Mouse (Mus musculus) intestine, embryonic 15.5 days (tissue): ENCODE measurements around the gene Gm20683. TPM values are rescaled to one million over a fixed set of nuclear protein-coding genes. Genes with fewer than 3 reads are reported as not detected.

ENCODE experiments used
- polyA plus RNA-seq: library from polyadenylated mRNA; unstranded; fragments of >200 nt; fragmentation: Nextera tagmentation; extraction: Ambion mirVana; gene quantifications from 2 replicates; pipeline ENCODE4 v1.2.1, GENCODE M21; 2015

Gm20683 gene
- polyA plus RNA-seq, 1 experiment from 2014 or later = 1.1 TPM

Other genes starting within 250 kb of the Gm20683 start
- gene Gng13, start 124.6 kb downstream of the Gm20683 start, polyA plus RNA-seq = 2.6 and 2.9 TPM in 2 replicates
- 23.5 and 26.8 TPM in 2 replicates for gene Chtf18, start 114.3 kb downstream of the Gm20683 start, polyA plus RNA-seq
- gene Rpusd1, start 114.1 kb downstream of the Gm20683 start, polyA plus RNA-seq = 16.4 and 17.0 TPM in 2 replicates
- gene Mslnl, start 105.7 kb downstream of the Gm20683 start, polyA plus RNA-seq = 0.06 TPM in 1 of 2 replicates, not detected in the other
- 21.6 and 22.1 TPM in 2 replicates for gene Msln, start 87.4 kb downstream of the Gm20683 start, polyA plus RNA-seq
- gene Narfl, start 68.0 kb downstream of the Gm20683 start, polyA plus RNA-seq = 29.0 and 31.5 TPM in 2 replicates
- gene Haghl, start 56.1 kb downstream of the Gm20683 start, polyA plus RNA-seq = 37.9 and 41.5 TPM in 2 replicates
- gene Ccdc78, start 55.2 kb downstream of the Gm20683 start, polyA plus RNA-seq = 0.15 and 0.40 TPM in 2 replicates
- gene Fam173a, start 48.9 kb downstream of the Gm20683 start, polyA plus RNA-seq = 82.5 and 101 TPM in 2 replicates
- gene AC134908.4, start 46.1 kb downstream of the Gm20683 start, polyA plus RNA-seq = not detected in 2 replicates
- gene Metrn, start 44.6 kb downstream of the Gm20683 start, polyA plus RNA-seq = 41.9 and 45.6 TPM in 2 replicates
- 3.1 and 4.1 TPM in 2 replicates for gene Fbxl16, start 32.7 kb downstream of the Gm20683 start, polyA plus RNA-seq
- gene Wdr24, start 18.1 kb downstream of the Gm20683 start, polyA plus RNA-seq = 25.4 and 27.7 TPM in 2 replicates
- gene Jmjd8, start 12.9 kb downstream of the Gm20683 start, polyA plus RNA-seq = 45.1 and 49.4 TPM in 2 replicates
- 297 and 322 TPM in 2 replicates for gene Stub1, start 8.4 kb downstream of the Gm20683 start, polyA plus RNA-seq
- 1.8 and 1.9 TPM in 2 replicates for gene Rhbdl1, start 4.5 kb downstream of the Gm20683 start, polyA plus RNA-seq
- 19.2 and 22.1 TPM in 2 replicates for gene Rhot2, start 3.1 kb upstream of the Gm20683 start, polyA plus RNA-seq
- gene Wdr90, start 19.7 kb upstream of the Gm20683 start, polyA plus RNA-seq = 14.0 and 18.7 TPM in 2 replicates
- gene Mcrip2, start 27.0 kb upstream of the Gm20683 start, polyA plus RNA-seq = 73.0 and 77.0 TPM in 2 replicates
- gene Mettl26, start 33.3 kb upstream of the Gm20683 start, polyA plus RNA-seq = 53.5 and 67.8 TPM in 2 replicates
- gene Wfikkn1, start 39.1 kb upstream of the Gm20683 start, polyA plus RNA-seq = 0.29 and 0.36 TPM in 2 replicates
- 21.4 and 24.9 TPM in 2 replicates for gene Rab40c, start 78.0 kb upstream of the Gm20683 start, polyA plus RNA-seq
- gene Pigq, start 103.2 kb upstream of the Gm20683 start, polyA plus RNA-seq = 52.1 and 56.4 TPM in 2 replicates
- 0.10 and 0.46 TPM in 2 replicates for gene Nhlrc4, start 103.2 kb upstream of the Gm20683 start, polyA plus RNA-seq
- 0.20 and 0.28 TPM in 2 replicates for gene A930017K11Rik, start 110.8 kb upstream of the Gm20683 start, polyA plus RNA-seq
- 18.5 and 25.1 TPM in 2 replicates for gene Capn15, start 144.0 kb upstream of the Gm20683 start, polyA plus RNA-seq
- gene Rab11fip3, start 227.8 kb upstream of the Gm20683 start, polyA plus RNA-seq = 12.4 and 13.6 TPM in 2 replicates
- 39.4 and 42.7 TPM in 2 replicates for gene Decr2, start 248.6 kb upstream of the Gm20683 start, polyA plus RNA-seq